Mouse (Mus musculus) layer of hippocampus, postnatal 10 days (tissue): ENCODE data around the gene Jmy. TPM values are rescaled to one million over a fixed set of nuclear protein-coding genes. Genes with fewer than 3 reads are reported as not detected.

Experiments
- DNase-seq, 2 experiments: peaks; one replicate each; pipeline ENCODE4 v3.0.0; 2021; ENCODE audit warnings: low spot score in 2 of 2
- total RNA-seq, 2 experiments: library from RNA; stranded (reverse); gene quantifications; 2 replicates each; pipeline ENCODE4 v1.2.3; 2021

The Jmy gene
- total RNA-seq, 2 experiments from 2014 or later, result 35.4 to 41.6 TPM

DNA sequence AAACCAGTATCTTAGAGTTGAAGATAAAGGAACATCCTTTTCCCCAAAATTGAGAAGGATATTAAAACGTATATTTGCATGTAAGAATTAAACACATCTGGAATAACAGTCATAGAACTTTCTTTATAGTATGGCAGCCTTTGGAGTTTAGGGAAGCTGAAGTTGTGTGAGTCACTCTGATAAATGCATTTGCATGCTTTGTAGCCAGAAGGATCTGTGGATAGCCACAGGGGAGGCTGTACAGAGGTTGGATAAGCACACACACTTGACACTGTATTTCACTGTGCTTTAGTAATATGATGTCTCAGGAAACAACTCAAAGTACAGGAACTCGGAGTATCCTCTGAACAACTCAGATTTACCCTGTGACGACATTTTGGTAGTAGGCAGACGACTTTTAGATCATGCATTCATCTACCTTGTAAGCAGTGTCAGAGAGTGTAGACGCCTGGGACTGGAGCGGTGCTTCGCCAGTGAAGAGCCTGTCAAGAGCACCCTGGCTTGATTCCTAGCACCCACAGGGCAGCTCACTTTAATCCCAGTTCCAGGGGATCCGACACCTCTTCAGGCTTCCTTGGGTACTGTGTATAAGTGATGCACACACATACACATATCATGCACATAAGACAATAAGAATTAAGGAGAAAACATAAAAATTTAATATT is 119.1 kb downstream of the Jmy start:
- no peak for DNase-seq

Other genes starting within 250 kb of the Jmy start
- 100 to 1,000 TPM; 128 to 134 TPM for gene Homer1, start 200.2 kb downstream of the Jmy start, total RNA-seq
- not detected for gene Bhmt, start 138.2 kb upstream of the Jmy start, total RNA-seq
- gene Bhmt2, start 174.5 kb upstream of the Jmy start, total RNA-seq, result under 1 TPM; 0.22 to 0.37 TPM
- gene Dmgdh, start 174.6 kb upstream of the Jmy start, total RNA-seq, result under 1 TPM; 0.58 to 0.87 TPM